Mouse (Mus musculus) small intestine, adult 2 months (tissue): ENCODE data around the gene Cox4i1.

Experiments used
- CTCF ChIP-seq: fragments of 200-500 bp; IDR thresholded peaks from 2 replicates; pipeline ENCODE4 v1.5.1; 2012; ENCODE audit warnings: low read depth, mild to moderate bottlenecking, control low read depth, inconsistent platforms, low read length, moderate library complexity, mixed read lengths; ENCODE audit not compliant: insufficient replicate concordance, insufficient read length; ENCODE audit errors: extremely low read depth
- POLR2A ChIP-seq: fragments of 200-500 bp; IDR thresholded peaks from 2 replicates; pipeline ENCODE4 v1.6.1; 2012; ENCODE audit warnings: low read depth, mild to moderate bottlenecking, control low read depth, inconsistent platforms, low read length, moderate library complexity

DNA sequence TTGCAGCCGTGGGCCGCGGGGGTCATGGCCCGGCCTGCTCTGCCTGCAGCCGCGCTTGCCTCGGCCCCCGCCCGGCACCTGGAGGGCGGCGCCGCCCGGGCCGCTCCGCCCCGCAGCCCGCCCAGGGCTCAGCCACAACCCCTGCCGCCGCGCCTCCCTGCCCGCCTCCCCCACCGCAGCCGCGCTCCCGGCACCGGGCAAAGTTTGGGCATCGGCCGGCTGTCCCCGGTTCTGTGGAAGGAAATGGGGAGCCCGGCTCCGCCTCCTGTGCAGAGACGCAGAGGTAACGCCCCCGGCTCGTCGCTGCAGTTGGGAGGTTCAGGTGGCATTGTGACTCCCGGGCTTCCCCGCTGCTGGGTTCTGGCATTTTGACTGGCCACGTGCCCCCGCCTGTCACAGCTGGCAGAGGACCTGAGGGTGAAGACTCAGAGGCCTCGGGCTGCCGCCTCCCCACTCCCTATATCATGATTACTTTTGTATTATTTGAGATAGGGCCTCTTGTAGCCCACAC lies 33.6 kb upstream of the Cox4i1 start:
- TF ChIP-seq CTCF (no peak), POLR2A (no peak)
